Mouse (Mus musculus): ENCODE measurements at regions not wholly inside any gene's neighbourhood (a gene's known extent, or its start where the extent isn't known, plus 50 kb on each side); places are given as distances from the start of the nearest gene placed in this dataset. TPM values are rescaled to one million over a fixed set of nuclear protein-coding genes. Genes with fewer than 3 reads are reported as not detected.

MicroRNAs encoded in the stretch of these regions (microRNA counts, 519-probe panel; counts per million panel counts)
- microRNA mmu-miR-221 (1,614 counts per million, percentile 9 among the panel's probes with 10 or more counts), microRNA mmu-miR-222 (not detected)

Small RNA genes in the stretch of these regions (microRNA-seq; reads per million reads assigned to microRNA genes)
- gene Mir221: 272 reads per million, percentile 59 among the genes with 10 or more reads in this experiment
- 160 reads per million, percentile 54 among the genes with 10 or more reads in this experiment for gene Mir222
